Mouse (Mus musculus) cortical plate, adult 2 months (tissue): Measurements from ENCODE around the gene Apbb2.

Experiments used
- CTCF ChIP-seq: fragments of 200-500 bp; IDR thresholded peaks from 2 replicates; pipeline ENCODE4 v1.5.1; 2011; ENCODE audit warnings: mild to moderate bottlenecking, control low read depth, low read length; ENCODE audit not compliant: insufficient read depth; ENCODE audit errors: extremely low read depth
- POLR2A ChIP-seq: fragments of 200-500 bp; IDR thresholded peaks from 2 replicates; pipeline ENCODE4 v1.6.1; 2011; ENCODE audit warnings: mild to moderate bottlenecking, low read length, control low read depth; ENCODE audit not compliant: insufficient read depth; ENCODE audit errors: extremely low read depth

GRCm38 (mm10) chr5:66445497-66445896, 173.1 kb downstream of the Apbb2 start:
- TF ChIP-seq CTCF = no peak
- TF ChIP-seq POLR2A = no peak
